ENCODE assay signal across 8 mouse cellular contexts in the genomic region with DNA sequence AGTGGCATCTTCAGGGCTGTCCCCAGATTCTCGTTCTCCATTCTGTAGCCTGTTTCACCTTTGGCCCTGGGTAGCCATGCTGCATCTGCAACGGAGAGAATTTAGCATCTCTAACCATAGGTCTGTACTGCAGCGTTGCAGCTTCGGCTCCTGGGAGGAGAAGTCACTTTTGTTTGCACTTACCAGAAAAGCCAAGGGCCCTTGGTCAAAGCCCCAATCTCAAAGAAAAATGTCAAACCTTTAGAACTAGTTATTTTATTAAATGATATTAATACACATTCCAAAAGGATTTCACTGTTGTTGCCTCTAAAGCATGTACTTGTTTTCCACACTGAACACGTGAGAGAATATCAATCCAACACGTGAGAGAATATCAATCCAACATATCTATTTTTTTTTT. TPM values are rescaled to one million over a fixed set of nuclear protein-coding genes. Genes with fewer than 3 reads are reported as not detected.
DNase-seq lines count a peak whose midpoint lies in the region; ATAC-seq and TF ChIP-seq lines count a peak whose summit lies in the region.

TSS of gene Tars2 (minus strand) at position 101 of the 400 bp plus-strand sequence.

- no peak for ATAC-seq in lung, postnatal 0 days
- no peak for ATAC-seq in embryonic facial prominence, embryonic 15.5 days (ENCODE audit: insufficient number of reproducible peaks, low FRiP score, low TSS enrichment, low read depth)
- no peak for ATAC-seq in heart, postnatal 0 days (ENCODE audit: insufficient read depth, low read depth)
- no peak for ATAC-seq in neural tube, embryonic 13.5 days (ENCODE audit: low read depth)

- WGBS in lung, postnatal 0 days = 81% methylated on average over 6 of the region's 6 CpGs
- 89% methylated on average over 6 of the region's 6 CpGs for WGBS in embryonic facial prominence, embryonic 15.5 days
- 84% methylated on average over 6 of the region's 6 CpGs for WGBS in heart, postnatal 0 days
- 86% methylated on average over 6 of the region's 6 CpGs for WGBS in neural tube, embryonic 13.5 days

- no peak within 1 kb of the TSS for H3K9ac ChIP-seq in lung, postnatal 0 days (replicated peaks; ENCODE audit: low read depth)
- H3K9ac ChIP-seq in embryonic facial prominence, embryonic 15.5 days = no peak within 1 kb of the TSS
- H3K9ac ChIP-seq in heart, postnatal 0 days (replicated peaks; ENCODE audit: low read depth, low read length) = no peak within 1 kb of the TSS
- no peak within 1 kb of the TSS for H3K9ac ChIP-seq in neural tube, embryonic 13.5 days

- TF ChIP-seq EP300 in lung, postnatal 0 days (IDR thresholded peaks at IDR 0.05) = no peak
- TF ChIP-seq EP300 in heart, postnatal 0 days (IDR thresholded peaks at IDR 0.05; ENCODE audit: low read depth) = no peak

- H3K4me1 ChIP-seq in lung, postnatal 0 days (ENCODE audit: insufficient read depth, low read depth, low read length) = no peaks in the 10 kb centered on the region; the same call in 1 of the 2 replicates
- no peaks in the 10 kb centered on the region for H3K4me1 ChIP-seq in embryonic facial prominence, embryonic 15.5 days
- peaks cover 8% of the 10 kb centered on the region; the same call in 1 of the 2 replicates for H3K4me1 ChIP-seq in heart, postnatal 0 days (ENCODE audit: control insufficient read depth, insufficient read depth)
- H3K4me1 ChIP-seq in neural tube, embryonic 13.5 days (replicated peaks) = no peaks in the 10 kb centered on the region

- intact Hi-C loops in left cerebral cortex, postnatal 4 days (cut with DNase I) = no loop called here

- H3K27ac ChIP-seq in lung, postnatal 0 days (ENCODE audit: low read length) = no peak within 1 kb of the TSS
- H3K27ac ChIP-seq in embryonic facial prominence, embryonic 15.5 days (replicated peaks) = no peak within 1 kb of the TSS
- no peak within 1 kb of the TSS for H3K27ac ChIP-seq in heart, postnatal 0 days (ENCODE audit: low read depth)
- no peak within 1 kb of the TSS for H3K27ac ChIP-seq in neural tube, embryonic 13.5 days (replicated peaks)

- no peak for TF ChIP-seq CTCF in lung, postnatal 0 days (IDR thresholded peaks at IDR 0.05)
- TF ChIP-seq CTCF in heart, postnatal 0 days (IDR thresholded peaks at IDR 0.05; ENCODE audit: low read depth) = no peak

- no peaks in the 10 kb centered on the region for H3K27me3 ChIP-seq in lung, postnatal 0 days (replicated peaks; ENCODE audit: insufficient read depth, low read length)
- H3K27me3 ChIP-seq in embryonic facial prominence, embryonic 15.5 days = no peaks in the 10 kb centered on the region
- no peaks in the 10 kb centered on the region for H3K27me3 ChIP-seq in heart, postnatal 0 days (ENCODE audit: control insufficient read depth, insufficient read depth, low read length)
- no peaks in the 10 kb centered on the region for H3K27me3 ChIP-seq in neural tube, embryonic 13.5 days

- no peaks in the 10 kb centered on the region for H3K9me3 ChIP-seq in lung, postnatal 0 days (ENCODE audit: low read length)
- no peaks in the 10 kb centered on the region for H3K9me3 ChIP-seq in embryonic facial prominence, embryonic 15.5 days (replicated peaks)
- no peaks in the 10 kb centered on the region for H3K9me3 ChIP-seq in heart, postnatal 0 days (replicated peaks; ENCODE audit: control insufficient read depth, low read length)
- no peaks in the 10 kb centered on the region for H3K9me3 ChIP-seq in neural tube, embryonic 13.5 days

- no peak within 1 kb of the TSS for H3K4me3 ChIP-seq in lung, postnatal 0 days (ENCODE audit: low read depth, low read length)
- H3K4me3 ChIP-seq in embryonic facial prominence, embryonic 15.5 days (replicated peaks) = no peak within 1 kb of the TSS
- H3K4me3 ChIP-seq in heart, postnatal 0 days (ENCODE audit: low read depth, low read length) = no peak within 1 kb of the TSS
- H3K4me3 ChIP-seq in neural tube, embryonic 13.5 days = no peak within 1 kb of the TSS

- H3K36me3 ChIP-seq in lung, postnatal 0 days (ENCODE audit: insufficient read depth, low read length) = no peaks in the 10 kb centered on the region
- H3K36me3 ChIP-seq in embryonic facial prominence, embryonic 15.5 days = peaks cover 24% of the 10 kb centered on the region
- H3K36me3 ChIP-seq in heart, postnatal 0 days (replicated peaks; ENCODE audit: control insufficient read depth, insufficient read depth, low read length) = peaks cover 16% of the 10 kb centered on the region
- peaks cover 22% of the 10 kb centered on the region for H3K36me3 ChIP-seq in neural tube, embryonic 13.5 days

- no peak within 1 kb of the TSS for H3K4me2 ChIP-seq in lung, postnatal 0 days (replicated peaks; ENCODE audit: low read depth, low read length)
- H3K4me2 ChIP-seq in embryonic facial prominence, embryonic 15.5 days (replicated peaks) = no peak within 1 kb of the TSS
- H3K4me2 ChIP-seq in heart, postnatal 0 days (ENCODE audit: low read depth, low read length) = no peak within 1 kb of the TSS
- H3K4me2 ChIP-seq in neural tube, embryonic 13.5 days = no peak within 1 kb of the TSS

- DNase-seq in lung, postnatal 0 days (ENCODE audit: low spot score) = no peak
- no peak for DNase-seq in lung, postnatal 4 days
- no peak for DNase-seq in heart, postnatal 0 days (ENCODE audit: low spot score)
- no peak for DNase-seq in left cerebral cortex, postnatal 4 days
- no peak for DNase-seq in thymus, postnatal 14 days
- no peak for DNase-seq in spleen, postnatal 10 days (ENCODE audit: low spot score in 2 of 2)

RNA-seq across cellular contexts. Expression of gene Tars2, which starts in this region (rescaled TPM):
- 18.5 and 19.3 TPM in 2 replicates for polyA plus RNA-seq in lung, postnatal 0 days (2015; fragmentation: Nextera tagmentation; extraction: Ambion mirVana)
- polyA plus RNA-seq in embryonic facial prominence, embryonic 15.5 days (2015; fragmentation: Nextera tagmentation; extraction: Ambion mirVana) = 39.4 and 45.8 TPM in 2 replicates
- 43.5 and 47.1 TPM in 2 replicates for total RNA-seq in heart, postnatal 0 days (2014; rRNA removed; ENCODE audit: low replicate concordance)
- 30.0 and 30.3 TPM in 2 replicates for polyA plus RNA-seq in heart, postnatal 0 days (2015; fragmentation: Nextera tagmentation; extraction: Ambion mirVana)
- 10 to 100 TPM; 40.0 to 43.4 TPM for total RNA-seq in left cerebral cortex, postnatal 4 days (2021)
- 36.9 and 39.2 TPM in 2 replicates for polyA plus RNA-seq in neural tube, embryonic 13.5 days (2015; fragmentation: Nextera tagmentation; extraction: Ambion mirVana)
